4 mouse cellular contexts compared by ENCODE assay signal in the genomic region with DNA sequence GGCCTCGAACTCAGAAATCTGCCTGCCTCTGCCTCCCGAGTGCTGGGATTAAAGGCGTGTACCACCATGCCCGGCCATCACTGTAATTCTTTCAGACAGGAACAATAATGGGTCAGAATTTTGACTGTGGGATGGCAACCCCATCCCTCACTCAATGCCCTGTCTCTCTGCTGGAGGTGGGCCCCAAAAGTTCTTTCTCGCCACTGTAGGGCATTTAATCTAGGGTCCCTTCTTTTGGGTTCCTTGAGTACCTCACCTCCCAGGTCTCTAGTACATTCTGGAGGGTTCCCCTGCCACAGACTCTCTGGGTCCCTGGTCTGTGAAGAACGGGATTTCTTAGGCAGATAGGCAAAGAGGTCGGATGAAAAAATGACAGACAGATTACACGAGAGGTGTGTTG. TPM values are rescaled to one million over a fixed set of nuclear protein-coding genes. Genes with fewer than 3 reads are reported as not detected.
"Had no signal": no experiment of that assay in that cellular context is flagged by ENCODE, and none has a peak within 500 bp of the region (broad histone marks: within the 10 kb centered on the region; RNA-seq: fewer than 3 reads in every experiment).

No protein-coding gene starts in this region.

RNA-seq across cellular contexts. Expression of a gene that starts 18.1 kb away (rescaled TPM):
- polyA plus RNA-seq: small intestine, adult 2 months; spleen, adult 2 months; testis, adult 2 months; thymus, adult 2 months had no signal

RNA-seq across cellular contexts. Expression of a gene that starts 31.1 kb away (rescaled TPM):
- polyA plus RNA-seq: small intestine, adult 2 months; spleen, adult 2 months had no signal
